Mouse (Mus musculus) activated CD4-positive, CD25-positive, alpha-beta regulatory T cell, adult 4 months (primary cell): ENCODE measurements around the gene Prpf4. TPM values are rescaled to one million over a fixed set of nuclear protein-coding genes. Genes with fewer than 3 reads are reported as not detected.

ENCODE experiments used
- ATAC-seq: one replicate; pipeline ENCODE4 v1.8.0; 2017
- polyA plus RNA-seq, 2 experiments: library from polyadenylated mRNA; unstranded; fragments of 100-300 nt; shearing (Covaris generic); gene quantifications; one replicate each; pipeline ENCODE4 v1.2.1; 2017

Prpf4 gene
- polyA plus RNA-seq, 2 experiments from 2014 or later, result 16.4 to 17.5 TPM

DNA sequence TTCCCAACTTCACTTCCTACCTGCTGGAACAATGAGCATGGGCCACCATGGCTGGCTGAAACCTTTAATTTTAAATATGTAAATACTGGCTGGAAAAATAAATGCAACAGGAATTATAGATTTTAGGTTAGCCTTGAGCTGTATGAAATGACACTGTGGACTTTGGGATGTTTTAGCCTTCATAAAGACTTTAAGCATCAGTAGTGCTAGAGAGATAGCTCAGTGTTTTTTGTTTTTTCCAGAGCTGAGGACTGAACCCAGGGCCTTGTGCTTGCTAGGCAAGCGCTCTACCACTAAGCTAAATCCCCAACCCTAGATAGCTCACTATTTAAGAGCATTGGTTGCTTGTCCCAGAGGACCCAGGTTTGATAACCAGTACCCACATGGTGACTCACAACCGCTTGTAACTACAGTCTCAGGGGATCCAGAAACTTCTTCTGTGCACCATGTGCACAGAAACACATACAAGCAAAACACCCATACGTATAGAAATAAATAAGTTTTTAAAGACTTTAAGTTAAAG is 28.7 kb downstream of the Prpf4 start:
- ATAC-seq, result no peak

DNA sequence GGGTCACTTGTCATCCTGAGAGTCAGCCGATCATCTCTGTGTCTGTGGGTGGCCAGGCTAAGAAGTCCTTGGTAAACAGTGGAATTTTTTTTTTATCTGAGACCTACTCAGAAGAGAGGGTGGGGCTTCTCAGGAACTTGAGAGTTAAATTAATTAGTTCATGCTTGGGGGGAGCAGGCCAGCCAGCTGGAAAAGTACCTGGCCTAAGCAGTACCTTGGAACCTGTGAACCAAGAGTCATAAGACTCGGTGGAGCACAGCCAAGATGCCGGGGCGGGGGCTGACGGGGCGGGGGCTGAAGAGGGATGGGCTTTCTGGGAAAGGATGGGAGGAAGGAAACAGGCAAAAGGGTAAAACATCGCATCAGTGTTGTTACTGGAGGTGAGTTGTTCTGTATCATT is 29.3 kb downstream of the Prpf4 start:
- no peak for ATAC-seq

DNA sequence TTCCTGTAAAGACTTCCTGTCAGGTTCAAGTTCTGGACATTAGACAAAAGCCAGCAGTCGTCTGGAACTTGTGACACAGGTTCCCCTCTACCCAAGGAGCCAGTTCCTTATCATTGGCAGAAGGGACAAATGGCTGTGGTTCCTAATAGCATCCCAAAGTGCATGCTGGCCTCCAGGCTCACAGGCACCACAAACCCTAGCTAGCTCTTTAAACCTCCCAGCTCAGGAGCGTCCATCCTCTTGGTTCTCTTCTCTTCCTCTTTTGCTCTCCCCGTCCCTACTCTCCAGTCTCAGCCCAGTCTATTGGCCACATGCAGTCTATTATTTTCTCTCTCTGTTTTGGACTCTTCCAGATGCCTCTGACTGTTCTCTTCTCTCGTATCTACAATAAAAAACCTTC is 31.2 kb downstream of the Prpf4 start:
- no peak for ATAC-seq

DNA sequence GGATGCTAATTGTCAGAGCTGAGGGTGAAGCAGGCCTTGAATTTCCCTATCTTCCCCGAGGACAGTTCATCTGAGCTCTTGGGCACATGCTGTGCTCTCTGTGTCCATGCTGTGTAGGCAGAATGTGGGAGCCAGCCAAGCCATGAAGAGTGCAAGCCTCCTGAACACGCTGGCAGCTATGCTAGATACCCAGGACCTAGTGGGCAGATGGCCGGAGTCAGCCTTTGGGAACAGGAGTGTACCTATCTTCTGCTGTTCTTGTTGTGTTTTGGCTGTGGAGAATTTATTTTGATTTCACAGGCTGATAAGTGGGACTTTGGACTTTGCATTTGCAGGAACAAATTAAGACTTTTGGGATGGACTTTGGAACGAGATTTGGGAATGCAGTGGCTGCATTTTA is 31.9 kb downstream of the Prpf4 start:
- ATAC-seq, result no peak

DNA sequence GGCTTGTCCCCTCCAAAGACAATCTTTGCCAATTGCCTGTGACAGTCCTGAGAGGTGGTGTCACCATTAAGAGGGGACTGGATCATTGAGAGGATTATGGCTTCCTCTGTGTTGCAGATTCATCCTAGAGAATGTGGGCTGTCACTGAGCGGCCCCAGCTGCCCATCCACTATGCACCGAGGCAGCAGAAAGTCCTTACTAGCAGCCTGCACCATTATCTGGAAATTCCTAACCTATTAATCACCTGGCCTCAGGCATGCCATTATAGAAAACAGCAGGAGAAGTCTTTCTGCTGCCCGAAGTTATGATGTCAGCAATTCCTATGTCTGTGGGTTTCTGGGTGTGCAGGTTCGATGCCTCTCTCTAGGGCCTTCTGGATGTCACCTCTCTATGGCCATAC is 32.4 kb downstream of the Prpf4 start:
- ATAC-seq, result no peak

DNA sequence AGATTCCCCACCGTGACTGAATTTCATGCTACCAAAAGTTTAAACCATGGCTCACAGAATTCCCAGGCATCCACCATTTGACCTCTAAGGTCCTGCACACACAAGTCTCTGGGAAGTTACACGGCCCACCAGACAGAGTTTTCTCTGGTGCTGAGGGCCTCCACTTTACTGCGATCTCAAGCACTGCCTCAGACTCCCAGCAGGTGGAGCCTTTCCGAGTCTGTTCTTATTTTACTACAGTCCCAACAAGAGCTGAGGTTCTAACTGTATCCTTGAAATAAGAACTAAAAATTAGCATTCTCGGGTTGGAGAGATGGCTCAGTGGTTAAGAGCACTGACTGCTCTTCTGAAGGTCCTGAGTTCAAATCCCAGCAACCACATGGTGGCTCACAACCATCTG is 46.4 kb downstream of the Prpf4 start:
- ATAC-seq, result peak; percentile 46

DNA sequence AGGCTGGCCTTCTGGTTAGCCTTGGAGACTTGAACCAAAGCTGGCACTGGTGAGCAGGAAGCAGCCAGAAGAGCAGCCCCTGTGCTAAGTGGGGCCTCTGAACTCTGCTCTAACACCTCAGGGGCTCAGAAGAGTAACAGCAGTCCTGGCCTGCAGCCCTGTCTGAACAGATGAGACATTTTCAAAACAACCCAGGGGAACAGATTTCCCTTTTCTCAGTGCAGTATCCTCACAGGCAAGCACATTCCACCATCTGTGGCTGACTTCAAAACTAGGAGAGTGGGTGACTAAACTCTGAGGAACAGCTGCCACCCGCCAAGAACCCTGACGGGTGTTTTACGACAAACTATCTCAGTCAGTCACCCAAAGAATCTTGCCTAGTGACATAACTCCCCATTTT is 50.5 kb downstream of the Prpf4 start:
- ATAC-seq, result no peak

DNA sequence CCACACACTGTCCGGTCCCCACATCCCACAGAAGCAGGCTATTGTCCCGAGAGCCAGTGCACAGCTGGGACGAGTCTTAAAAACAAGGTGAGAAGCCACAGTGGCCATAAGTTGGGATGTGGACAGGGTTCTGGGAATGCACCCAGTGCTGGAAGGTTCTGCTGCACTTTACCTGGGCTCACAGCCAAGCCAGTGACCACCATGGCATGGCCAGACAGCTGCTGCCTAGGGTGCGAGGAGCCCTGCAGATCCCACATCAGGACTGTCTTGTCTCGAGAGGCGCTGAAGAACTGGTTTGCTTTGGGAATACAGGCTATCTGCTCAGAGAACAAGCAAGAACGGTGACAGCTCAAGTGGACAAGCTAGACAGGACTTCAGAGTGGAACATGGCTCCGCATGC is 51.8 kb downstream of the Prpf4 start:
- ATAC-seq, result no peak

DNA sequence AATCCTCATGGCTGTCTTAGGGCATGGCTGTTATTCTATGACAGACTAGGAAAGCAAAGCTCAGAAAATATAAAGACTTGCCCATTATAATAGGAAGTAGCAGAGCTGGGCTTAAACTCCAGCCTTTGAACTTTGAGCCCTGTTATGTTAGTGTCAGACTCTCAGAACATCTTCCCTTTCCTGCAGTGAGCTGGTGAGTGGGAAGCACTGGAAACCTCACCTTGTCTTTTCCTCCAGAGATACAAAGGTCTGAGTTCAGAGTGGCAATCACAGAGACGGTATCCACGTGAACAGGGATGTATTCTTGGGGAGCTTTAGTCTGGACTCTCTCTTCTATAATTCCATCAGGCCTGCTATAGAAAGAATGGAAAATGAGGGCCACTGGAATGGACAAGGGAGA is 54.5 kb downstream of the Prpf4 start:
- no peak for ATAC-seq

DNA sequence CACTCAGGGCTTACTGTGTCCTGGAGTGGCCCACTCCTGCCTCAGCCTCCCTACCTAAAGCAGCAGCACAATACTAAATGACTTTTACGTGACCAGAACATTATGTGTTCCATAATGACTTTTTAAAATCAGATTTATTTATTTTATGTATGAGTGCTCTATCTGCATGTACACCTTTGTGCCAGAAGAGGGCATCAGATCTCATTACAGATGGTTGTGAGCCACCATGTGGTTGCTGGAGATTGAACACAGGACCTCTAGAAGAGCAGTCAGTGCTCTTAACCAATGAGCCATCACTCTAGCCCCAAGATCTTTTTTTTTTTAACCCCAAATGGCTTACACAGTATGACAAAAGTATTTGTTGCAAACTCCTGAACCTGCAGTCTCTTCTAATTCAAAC is 59.6 kb downstream of the Prpf4 start:
- ATAC-seq, result no peak

DNA sequence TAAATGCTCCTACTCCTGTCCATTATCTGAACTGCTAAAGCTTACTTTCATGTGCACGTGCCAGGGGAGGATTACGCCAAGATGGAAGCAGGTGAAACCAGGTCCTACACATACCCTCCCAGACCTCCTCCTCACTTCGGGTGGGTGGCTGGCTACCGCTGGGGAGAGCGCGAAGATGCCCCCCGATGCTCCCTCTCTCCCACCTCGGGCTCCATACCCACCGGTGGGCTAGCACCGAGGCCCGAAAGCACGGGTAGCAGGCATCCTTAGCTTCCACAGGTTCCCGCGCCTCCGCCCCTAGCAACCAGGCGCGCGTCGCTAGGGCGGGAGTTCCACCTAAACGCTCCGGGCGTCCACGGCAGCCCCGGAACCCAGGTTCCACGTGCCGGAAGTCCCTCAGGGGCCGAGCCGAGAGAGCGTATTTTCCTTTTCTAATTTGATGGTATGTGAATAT is 62.0 kb downstream of the Prpf4 start, which contains the start of gene Wdr31:
TSS of gene Wdr31 (minus strand) at position 299 of the 454 bp plus-strand sequence.
- peak; percentile 88 for ATAC-seq

DNA sequence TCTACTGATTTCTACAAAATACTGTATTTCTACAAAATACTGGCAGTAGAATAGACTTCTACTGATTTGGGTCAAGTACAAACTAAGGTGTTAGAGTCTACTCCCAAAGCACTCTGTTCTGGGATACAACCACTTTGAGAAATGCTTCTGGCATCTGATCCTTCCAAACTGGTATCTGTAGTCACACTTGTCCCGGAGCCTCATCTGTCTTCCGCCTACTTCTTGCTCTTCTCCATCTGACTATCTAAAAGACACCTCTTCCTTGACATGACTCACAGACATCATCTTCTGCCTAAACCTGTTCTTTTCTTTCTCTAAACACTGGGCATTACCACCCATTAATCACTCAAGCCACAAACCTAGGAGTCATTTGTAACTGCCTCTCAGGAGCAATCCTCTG is 63.5 kb downstream of the Prpf4 start:
- ATAC-seq, result no peak

DNA sequence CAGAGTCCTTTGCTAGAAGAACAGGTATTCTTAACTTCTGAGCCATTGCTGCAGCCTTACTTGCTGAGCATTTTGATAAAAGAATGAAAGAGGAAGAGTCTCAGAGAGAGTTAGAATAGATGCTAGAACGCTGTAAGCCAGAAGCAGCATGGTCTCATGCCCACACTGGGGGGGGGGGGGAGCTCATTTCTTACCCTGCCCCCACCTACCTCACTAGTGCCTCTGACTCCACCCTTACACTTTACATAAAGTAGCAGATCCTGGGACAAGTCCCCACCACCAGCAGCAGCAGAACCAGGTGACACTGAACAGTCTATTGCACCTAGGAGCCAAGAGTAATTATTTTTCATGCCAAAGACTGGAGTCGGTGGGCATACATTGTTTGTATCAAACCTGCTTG is 66.5 kb downstream of the Prpf4 start:
- ATAC-seq, result no peak

DNA sequence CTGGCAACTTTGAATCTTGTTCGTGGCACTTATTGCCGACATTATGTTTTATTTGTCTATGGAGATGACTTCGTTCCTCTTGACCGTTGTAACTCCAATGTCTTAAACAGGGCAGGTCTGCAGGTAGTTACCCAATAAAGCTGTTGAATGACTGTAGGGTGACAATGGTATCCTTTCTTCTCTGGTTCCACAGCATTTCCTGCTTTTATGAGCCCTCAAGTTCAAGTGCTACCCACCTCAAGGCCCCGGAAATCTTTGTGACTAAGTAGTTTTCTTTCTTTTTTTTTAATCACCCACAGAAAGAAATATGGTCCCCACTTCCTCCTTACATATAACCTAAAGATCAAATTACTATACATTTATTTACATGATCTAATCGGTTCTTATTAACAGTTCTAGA is 67.2 kb downstream of the Prpf4 start:
- ATAC-seq, result peak; percentile 76

Other genes with a start within 250 kb of the Prpf4 start
- gene Zfp37, start 177.8 kb upstream of the Prpf4 start, polyA plus RNA-seq, result not detected
- 1 to 10 TPM; 7.0 to 9.7 TPM for gene Slc31a2, start 146.2 kb upstream of the Prpf4 start, polyA plus RNA-seq
- gene Fkbp15, start 48.2 kb upstream of the Prpf4 start, polyA plus RNA-seq, result 10 to 100 TPM; 36.9 to 38.3 TPM
- 10 to 100 TPM in 1 of 2 experiments, 1 to 10 TPM in 1; 9.7 to 11.0 TPM for gene Slc31a1, start 48.1 kb upstream of the Prpf4 start, polyA plus RNA-seq
- gene Cdc26, start 155 bp upstream of the Prpf4 start, polyA plus RNA-seq, result 10 to 100 TPM; 66.2 to 78.3 TPM
- under 1 TPM in 1 of 2 experiments, not detected in 1; 0.44 TPM for gene Rnf183, start 26.5 kb downstream of the Prpf4 start, polyA plus RNA-seq
- under 1 TPM in 1 of 2 experiments, not detected in 1; 0.33 TPM for gene Wdr31, start 62.1 kb downstream of the Prpf4 start, polyA plus RNA-seq
- 1 to 10 TPM; 1.0 to 2.1 TPM for gene Bspry, start 71.3 kb downstream of the Prpf4 start, polyA plus RNA-seq
- gene Hdhd3, start 94.7 kb downstream of the Prpf4 start, polyA plus RNA-seq, result 1 to 10 TPM; 1.1 to 2.4 TPM
- gene Alad, start 111.1 kb downstream of the Prpf4 start, polyA plus RNA-seq, result 10 to 100 TPM; 68.8 to 82.3 TPM
- gene Pole3, start 116.3 kb downstream of the Prpf4 start, polyA plus RNA-seq, result 10 to 100 TPM; 31.6 to 33.3 TPM
- gene 4933430I17Rik, start 116.6 kb downstream of the Prpf4 start, polyA plus RNA-seq, result under 1 TPM; 0.25 to 0.62 TPM
- 10 to 100 TPM; 45.2 to 51.1 TPM for gene Rgs3, start 151.1 kb downstream of the Prpf4 start, polyA plus RNA-seq